Mouse (Mus musculus) ovary, postnatal 36 days (tissue): ENCODE data around the gene Serpine2.
A peak's percentile ranks its signal among the peaks of the same experiment; 100 is the strongest.

Source experiments
- DNase-seq: peaks from one replicate; pipeline ENCODE4 v3.0.0; 2022; ENCODE audit warnings: low spot score, mixed read lengths

Gene Serpine2

DNA sequence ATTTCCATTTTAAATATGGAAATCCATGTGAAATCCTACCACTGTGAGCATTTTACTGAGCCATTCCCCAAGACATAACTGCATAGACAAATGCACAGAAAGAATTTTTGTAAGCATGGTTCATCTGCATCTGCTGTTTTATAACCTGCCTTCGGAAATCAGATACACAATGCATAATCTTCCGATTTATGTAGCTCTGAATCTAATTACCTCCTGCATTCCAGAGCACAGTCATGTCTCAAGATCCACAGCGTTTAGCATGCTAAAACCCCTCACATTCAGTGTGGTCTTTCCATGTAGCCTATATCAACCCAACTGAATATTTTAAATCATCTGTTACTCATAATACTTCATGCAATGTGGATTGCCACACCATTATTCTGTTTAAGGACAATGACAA lies 51.5 kb downstream of the Serpine2 start:
- DNase-seq = no peak

DNA sequence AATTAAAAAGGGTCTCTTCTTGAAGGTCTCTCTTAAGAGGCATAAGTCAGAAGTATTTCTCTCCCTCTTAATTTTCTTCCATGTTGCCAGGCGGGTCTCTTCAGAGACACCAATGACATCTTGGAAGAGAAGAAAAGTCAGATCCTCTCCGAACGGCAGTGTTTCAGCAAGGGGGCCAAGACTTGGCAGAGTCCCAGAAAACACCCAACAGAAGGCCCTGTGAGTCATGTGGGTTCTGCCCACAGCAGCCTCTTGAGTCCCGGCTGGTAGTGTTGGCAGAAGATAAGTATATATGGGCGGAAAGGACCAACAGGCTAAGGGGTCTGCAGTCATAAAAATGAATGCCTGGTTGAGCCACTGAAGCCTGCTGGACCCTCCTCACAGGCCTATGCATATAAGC lies 54.1 kb downstream of the Serpine2 start:
- no peak for DNase-seq

DNA sequence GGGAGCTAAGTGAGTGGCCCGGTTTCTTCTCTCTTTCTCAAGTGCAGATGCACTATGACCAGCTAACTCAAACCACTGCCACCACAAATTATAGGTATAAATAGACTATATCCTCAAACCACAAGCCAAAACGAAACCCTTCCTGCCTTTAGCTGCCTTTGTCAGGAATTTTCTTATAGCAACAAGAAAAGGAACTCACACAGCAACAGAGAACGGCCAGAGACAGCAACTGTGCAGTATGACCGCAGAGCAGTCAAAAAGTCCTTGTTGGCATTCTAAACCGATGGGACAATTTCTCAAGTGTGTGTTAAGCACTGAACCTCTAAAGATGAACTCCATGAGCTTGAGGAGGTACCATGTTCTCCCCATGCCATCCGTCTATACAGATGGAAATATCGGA lies 57.4 kb downstream of the Serpine2 start:
- DNase-seq = no peak

DNA sequence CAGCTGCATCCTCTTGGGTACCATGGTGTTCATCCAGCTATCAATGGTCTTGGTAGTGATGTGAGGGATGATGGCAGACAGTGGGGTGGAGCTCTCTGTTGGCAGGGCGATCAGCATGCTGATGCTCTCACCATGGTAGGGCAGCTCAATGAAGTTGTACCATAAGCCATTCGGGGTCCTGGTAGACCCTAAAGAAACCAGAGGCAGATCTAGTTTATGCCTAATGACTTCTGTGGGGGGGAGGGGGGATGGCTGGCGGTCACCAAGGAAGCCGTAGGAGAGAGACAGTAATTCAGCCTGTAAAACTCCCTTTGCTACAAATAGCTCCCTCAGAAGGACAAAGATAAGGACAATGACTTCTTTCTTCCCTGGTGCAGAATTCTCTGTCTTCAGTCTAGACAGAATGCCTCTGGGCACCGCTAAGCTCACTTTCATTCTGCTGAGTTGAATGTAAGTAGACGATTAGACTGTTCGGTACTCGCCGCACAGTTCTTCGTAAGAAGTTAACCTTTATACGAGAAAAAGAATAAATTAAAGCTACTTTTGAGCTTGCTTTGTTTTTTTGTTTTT lies 58.0 kb downstream of the Serpine2 start:
- no peak for DNase-seq

DNA sequence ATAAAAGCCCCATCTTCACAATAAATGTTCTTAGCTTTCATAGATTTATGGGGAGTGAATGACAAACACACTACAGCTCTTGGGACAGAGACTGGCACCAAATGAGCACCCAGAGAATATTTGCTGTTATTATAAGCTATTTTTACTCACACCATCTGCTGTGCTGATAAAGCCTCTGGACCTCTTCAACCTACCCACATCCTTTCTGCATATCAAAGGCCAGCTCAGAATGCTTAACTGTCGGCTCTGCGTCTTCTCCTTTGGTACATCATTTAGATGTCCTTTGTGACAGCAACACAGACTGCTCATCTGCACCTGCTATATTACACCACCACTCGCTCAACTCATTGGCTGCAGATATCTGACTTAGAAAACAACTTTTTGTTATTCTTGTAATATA lies 63.9 kb downstream of the Serpine2 start:
- no peak for DNase-seq

DNA sequence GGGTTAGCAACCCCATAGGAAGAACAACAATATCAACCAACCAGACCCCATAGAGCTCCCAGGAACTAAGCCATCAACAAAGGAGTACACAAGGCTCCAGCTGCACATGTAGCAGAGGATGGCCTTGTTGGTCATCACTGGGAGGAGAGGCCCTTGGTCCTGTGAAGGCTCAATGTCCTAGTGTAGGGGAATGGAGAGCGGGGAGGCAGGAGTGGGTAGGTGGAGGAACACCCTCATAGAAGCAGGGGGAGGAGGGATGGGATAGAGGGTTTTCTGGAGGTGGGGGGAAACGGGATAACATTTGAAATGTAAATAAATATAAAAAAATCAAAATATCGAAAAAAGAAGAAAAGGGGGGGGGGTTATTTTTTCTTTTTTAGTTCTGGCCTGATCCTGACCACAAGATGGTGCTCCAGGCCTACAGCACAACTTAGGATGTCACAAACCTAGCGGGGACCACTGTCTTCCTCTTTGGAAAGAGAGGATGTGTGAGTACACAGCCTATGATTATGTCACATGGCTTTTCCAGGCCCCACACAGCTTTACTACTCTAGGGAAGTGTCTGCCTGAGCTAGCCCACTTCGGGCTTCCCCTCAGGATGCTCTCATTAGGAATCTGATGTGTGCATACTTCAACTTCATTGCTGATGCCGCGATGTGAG lies 74.6 kb downstream of the Serpine2 start:
- no peak for DNase-seq

DNA sequence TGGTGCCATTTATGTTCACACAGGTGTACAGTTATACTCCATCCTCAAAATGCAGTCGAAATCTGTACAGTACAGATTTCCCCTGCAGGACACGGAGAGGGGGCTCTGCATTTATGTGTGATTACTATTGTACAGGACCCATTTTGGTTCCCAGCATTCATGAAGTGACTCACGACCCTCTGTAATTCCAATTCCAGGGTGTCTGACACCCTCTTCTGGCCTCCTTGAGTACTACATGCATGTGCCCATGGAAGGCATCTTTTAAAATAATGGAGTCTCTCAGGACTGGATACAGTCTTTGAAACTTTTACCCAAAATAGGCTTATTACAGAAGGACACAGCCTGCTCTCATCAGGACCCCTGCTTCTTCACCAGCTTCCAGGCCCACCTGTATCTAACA lies 78.5 kb downstream of the Serpine2 start:
- DNase-seq = no peak

DNA sequence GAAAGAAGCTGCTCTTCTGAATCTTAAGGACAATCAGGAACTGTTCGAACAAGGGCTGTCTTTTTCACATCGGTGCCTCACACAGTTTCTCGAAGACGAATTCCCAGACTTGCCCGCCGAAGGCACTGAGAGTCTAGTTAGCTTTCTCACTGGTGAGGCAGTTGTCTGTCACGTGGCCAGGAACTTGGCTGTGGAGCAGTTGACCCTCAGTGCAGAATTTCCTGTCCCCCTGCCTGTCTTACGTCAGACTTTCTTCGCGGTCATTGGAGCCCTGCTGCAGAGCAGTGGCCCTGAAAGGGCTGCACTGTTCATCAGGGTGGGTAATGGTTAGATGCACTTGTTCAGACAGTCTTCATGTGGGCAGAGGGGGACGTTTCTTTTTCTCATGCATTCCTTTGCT lies 83.0 kb downstream of the Serpine2 start:
- no peak for DNase-seq

DNA sequence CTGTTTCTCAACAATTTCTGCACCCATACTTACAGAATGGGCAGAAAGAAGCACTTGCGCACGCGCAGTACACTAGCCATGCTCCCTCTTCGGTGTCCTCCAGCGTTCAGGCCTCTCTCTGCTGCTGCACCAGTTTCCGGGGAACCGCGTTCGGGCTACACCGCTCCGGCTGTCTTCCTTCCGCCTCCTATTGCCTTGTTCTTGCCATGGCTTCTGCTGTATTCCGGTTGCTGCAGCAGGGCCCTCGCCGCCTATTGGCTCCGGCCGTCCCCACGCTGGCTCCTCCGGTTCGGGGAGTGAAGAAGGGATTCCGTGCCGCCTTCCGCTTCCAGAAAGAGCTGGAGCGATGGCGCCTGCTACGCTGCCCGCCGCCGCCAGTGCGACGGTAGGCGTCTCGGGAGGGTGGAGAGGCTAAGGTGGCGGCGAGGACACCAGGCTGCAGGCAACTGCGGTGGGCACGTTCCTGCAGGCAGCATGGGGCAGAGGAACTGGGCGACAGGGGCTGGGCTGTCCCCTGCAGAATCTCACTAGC lies 85.0 kb downstream of the Serpine2 start, which contains the start of the genes Mrpl44 and Wdfy1:
Gene Mrpl44, plus strand, starts transcription at position 92 of the 532 bp plus-strand sequence.
Gene Wdfy1, minus strand, starts transcription at position 217 of the 532 bp plus-strand sequence.
- peak; percentile 98 for DNase-seq

DNA sequence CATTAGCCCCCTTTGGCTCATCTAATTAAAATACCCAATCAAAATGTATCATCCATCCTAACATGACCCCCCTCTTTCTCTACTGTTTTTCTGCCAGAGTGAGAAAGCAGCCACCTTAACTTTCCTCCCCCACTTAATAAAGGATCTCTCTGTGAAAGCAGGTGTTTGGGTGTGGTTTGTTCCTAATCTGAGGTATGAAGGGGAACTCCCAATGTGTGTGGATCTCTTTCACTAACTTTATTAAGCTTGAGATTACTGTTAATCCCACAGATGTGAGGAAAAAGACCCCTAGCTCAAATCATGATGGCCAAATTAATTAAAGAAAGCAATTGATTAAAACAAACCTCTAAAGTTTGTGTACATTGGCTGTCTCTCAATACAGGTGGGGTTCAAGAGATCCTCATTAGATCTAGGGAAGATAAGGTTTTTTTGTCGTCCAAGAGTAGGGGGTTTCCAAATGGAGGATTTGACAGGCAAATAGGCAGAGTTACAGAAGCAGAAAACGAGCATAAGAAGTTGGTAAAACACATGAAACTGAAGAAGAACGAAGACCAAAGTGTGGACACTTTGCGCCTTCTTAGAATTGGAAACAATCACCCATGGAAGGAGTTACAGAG lies 86.7 kb downstream of the Serpine2 start:
- DNase-seq = no peak

DNA sequence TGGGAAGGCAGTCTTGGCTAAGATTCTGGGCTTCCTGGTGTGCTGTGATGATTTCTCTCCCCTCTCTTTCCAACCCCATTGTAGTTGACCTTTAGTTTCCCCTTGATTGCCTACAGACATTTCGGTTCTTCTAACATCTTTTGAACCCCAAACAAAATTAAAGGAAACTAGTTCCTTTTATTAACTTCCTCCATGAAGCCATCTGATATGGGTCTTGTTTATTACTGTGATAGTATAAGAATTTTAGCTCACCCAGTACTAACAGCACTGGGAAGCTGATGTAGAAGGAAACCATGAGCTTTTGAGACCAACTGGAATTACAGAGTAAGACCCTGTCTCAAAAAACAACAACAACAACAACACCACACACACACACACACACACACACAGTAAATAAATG lies 92.7 kb downstream of the Serpine2 start:
- no peak for DNase-seq

DNA sequence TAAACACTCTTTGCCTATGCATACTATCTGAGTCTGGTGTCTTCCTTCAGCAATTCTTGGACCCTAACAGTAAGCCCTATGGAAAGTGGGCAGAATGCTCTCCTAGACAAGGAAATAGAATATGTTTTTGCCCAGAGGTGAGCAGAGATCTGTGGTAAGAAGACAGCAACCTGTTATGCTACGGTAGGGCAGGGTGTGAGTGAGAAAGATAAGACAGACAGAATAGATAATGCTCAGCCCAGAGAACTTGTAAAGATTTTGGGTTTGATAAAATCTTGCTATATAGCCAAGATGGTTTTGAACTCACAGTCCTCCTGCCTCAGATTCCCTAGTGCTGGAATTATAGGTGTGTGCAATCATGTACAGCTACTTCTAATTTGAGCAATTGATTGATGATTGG lies 96.5 kb downstream of the Serpine2 start:
- DNase-seq = no peak

DNA sequence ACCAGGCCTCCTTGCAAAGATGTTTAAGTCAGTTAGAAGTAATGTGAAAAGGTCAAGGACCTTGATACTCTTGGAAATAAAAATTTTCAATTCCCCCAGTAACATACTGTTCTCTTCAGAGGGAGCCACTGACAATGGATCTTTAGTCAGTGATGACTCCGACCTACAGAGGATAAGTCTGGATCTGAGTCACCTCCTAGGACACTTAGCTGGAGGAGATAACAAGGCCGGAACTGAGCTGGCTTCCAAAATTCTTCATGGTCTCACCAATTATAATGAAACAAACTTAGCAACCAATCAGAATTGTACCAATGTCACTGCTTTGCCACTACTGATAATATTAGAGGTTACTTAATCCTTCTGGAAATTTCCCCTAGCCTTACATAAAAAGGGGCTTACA lies 96.9 kb downstream of the Serpine2 start:
- DNase-seq = no peak

DNA sequence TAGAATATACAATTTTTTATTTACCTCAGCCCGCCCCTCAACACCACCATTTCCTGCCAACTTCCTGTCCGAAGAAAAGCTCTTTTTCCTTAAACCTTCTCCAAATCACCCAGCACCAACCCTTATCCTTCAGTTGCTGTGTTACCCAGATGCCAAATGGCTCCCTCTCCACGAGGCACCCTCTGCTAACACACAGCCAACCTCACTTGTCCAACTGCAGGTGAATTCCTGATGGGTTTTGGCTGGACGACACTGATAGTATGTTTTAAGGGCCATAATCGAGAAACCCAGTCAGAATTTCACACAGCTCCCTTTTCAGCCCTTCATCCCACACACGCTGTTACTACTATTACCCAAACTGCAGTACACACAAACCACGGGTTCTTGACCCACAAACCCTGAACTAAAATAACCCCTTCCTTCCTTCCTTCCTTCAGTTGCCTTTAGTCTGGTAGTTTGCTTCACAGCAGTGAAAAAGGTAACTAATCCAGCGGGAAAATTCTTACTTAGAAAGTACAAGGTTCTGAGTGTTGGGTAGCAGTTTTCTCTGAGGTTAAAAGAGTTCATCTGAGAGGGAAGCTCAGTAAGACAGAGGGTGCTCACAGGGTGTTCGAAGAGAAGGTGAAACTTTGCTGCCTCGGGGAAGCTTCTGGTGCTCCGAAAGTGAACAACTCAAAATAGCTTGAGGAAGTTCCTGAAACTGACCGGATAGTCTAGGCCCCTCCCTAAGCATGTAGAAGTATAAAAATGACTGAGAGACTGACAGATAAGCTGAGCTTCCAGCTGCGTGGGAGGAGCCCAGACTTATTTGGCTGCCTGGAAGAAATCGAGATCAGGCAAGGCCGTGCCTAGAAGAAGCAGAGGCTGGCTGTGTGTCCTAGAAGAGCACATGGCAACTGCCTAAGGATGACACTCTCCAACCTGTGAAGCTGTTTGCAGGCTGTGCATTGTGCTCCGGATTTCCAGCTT lies 98.4 kb downstream of the Serpine2 start:
- no peak for DNase-seq

DNA sequence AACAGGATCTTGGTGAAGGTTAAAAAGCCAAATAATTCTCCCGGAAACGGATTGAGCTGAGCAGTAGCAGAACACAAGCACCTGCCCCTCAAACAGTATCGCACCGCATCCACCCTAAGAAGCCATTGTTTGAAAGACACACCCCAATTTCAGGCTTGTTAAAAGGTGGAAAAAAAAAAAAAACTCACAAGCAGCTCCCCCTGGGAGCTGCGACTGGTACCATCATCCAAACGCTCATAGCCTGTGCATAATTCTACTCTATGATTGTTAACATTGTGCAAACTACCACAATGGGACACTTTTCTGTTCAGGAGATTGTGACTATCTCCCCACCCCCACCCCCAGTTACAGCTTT lies 99.1 kb downstream of the Serpine2 start:
- DNase-seq = no peak

DNA sequence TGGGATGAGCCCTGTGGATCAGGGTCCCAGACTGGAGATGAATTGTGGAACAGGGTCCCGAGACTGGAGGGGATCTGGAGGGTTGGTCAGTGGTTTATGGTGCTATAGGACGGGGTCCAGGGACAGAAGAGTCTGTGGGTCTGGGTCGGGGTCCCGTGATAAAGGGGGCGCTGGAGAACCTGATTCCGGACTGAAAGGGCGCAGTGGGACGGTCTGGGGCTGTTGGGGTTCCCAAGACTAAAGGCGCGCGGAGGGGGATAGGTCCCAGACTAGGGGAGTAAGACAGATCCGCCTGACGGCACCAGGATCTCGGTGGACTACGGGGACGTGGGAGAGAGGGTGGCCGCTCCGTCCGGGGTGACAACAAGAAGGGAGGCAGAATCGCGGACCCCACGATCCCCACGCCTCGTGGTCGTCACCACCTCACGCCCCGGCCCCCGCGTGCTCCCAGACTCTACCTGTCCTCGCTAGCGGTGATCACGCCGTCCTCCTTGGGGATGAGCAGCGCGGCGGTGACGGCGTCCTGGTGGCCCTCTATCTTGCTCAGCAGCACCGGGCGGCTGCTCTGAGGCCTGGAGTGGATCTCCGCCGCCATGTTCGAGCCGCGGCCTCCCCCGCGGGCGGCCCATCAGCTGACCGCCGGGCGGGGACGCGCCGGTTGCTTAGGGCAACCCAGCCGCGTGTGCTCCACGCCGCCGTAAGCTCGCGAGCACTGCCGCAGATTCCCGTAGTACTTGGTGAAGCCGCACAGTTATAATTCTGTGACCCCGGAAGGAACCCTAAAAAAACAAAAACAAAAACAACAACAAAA lies 99.7 kb downstream of the Serpine2 start:
- peak; percentile 85 for DNase-seq

DNA sequence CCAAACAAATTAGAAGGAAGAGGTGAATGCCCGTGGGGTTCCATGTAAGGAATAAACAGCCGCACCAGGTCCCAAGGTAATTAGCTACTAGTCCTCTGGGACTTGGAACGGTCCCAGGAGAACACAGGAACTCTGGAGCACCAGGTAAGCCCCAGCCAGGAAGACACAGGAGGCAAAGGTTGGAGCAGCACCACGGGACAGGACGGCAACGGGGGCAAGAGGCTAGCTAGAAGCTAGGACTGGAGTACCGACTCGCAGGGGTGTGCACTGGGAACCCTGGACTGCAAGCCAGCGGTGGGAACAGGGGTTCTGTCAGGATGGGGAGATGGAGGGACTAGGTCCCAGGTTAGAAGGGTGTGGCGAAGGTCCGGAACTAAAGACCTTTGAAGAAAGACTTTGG lies 100.3 kb downstream of the Serpine2 start:
- DNase-seq = no peak

DNA sequence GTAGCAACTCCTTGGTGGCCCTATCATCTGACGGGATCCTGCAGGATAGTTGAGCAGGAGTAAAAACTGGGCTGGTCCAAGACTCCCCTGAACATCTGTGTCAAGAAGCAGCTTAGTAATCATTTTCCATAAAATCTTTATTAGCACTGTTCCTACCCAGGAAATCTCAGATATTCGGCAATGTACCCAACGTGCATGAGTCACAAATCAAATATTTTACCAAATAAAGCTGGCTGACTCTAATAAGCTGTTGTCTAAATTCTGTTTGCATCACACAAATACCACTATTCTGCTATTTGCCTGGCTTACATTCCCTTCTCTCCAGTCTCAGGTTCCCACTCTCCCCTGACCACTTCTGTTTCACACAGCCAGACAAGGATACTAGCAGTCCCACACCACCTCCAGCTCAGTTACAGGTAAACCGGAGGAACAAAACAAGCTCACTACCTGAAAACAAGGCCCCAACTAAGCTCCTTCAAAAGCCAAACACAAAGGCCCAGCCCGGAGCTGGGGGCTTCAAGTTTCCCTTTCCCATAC lies 101.5 kb downstream of the Serpine2 start:
- no peak for DNase-seq

DNA sequence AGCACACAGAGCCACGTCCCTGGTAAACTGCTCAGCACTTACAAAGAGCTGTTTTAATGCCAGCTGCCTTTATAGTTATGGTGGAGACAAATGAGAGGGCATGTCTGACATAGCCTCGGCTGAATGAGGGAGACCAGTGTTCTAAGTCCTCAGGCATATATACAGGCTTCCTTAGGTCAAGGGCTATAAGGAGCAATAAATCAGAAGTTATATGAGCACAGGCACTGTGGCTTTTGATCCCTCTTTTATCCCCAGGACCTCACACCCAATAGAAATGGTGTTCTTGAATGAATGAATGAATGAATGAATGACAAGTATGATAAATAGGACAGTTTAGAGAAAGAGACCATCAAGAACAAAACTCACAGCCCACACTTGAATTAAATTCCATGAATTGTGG lies 102.0 kb downstream of the Serpine2 start:
- DNase-seq = no peak

DNA sequence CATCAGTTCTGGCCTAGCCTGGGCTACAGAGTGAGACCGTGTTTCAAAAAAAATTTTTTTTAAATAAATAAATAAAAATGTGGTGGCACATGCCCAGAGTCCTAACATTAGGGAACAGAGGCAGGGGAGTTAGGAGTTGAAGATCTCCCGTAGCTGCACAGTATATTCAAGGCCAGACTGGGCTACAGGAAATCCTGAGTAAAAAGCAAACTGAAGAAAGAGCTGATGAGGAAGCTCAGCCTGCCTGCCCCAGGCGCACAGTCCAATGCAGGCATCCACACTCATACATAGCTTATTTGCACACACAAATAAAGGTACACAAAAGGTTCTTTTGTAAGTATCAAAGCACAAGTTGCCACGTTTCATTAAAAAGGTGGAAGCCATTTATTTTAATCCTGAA lies 103.4 kb downstream of the Serpine2 start:
- no peak for DNase-seq

DNA sequence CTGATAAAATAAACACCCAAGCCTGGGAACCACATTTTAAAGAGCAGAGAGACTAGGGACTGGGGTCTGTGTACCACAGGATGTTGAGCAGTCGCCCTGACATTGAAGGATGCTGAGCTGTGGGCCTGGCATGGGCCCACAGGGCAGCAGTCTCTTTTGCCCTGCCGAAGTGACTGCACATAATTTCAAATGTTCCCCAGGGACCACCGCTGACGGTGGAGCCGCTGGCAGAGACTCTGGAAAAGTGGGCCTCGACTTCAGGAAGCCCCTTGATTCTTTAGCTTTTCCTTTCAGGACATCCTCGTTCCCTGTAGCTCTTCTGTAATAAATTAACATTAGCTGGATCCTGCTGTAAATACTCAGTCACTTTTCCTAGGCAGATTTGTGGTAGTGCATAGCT lies 103.8 kb downstream of the Serpine2 start:
- DNase-seq = no peak
